Mouse (Mus musculus): ENCODE data around the gene Plcb1.

Plcb1 gene

GRCm38 (mm10) chr2:134785970-134786855 lies at the start of gene Plcb1:
Gene Plcb1, plus strand, starts transcription at chr2:134786067.
- peak; percentile 91 for DNase-seq

GRCm38 (mm10) chr2:134755537-134755936 lies 30.3 kb upstream of the Plcb1 start:
- no peak for DNase-seq

- no peak for DNase-seq
Measured at GRCm38 (mm10) chr2:134756086-134756485, 29.8 kb upstream of the Plcb1 start.

- DNase-seq = no peak
Measured at GRCm38 (mm10) chr2:134761029-134761428, 24.8 kb upstream of the Plcb1 start.

- no peak for DNase-seq
Measured at GRCm38 (mm10) chr2:134763406-134763990, 22.4 kb upstream of the Plcb1 start.

- no peak for DNase-seq
Measured at GRCm38 (mm10) chr2:134764506-134764905, 21.4 kb upstream of the Plcb1 start.

GRCm38 (mm10) chr2:134779826-134780225 lies 6.0 kb upstream of the Plcb1 start:
- peak; percentile 56 for DNase-seq

- DNase-seq = no peak
Measured at GRCm38 (mm10) chr2:134780316-134780715, 5.6 kb upstream of the Plcb1 start.

- peak; percentile 25 for DNase-seq
Measured at GRCm38 (mm10) chr2:134786856-134787250, 986 bp downstream of the Plcb1 start.

- DNase-seq = no peak
Measured at GRCm38 (mm10) chr2:134787336-134788095, 1.6 kb downstream of the Plcb1 start.

GRCm38 (mm10) chr2:134792926-134793325 lies 7.1 kb downstream of the Plcb1 start:
- DNase-seq = no peak

- DNase-seq = no peak
Measured at GRCm38 (mm10) chr2:134800226-134800625, 14.4 kb downstream of the Plcb1 start.

GRCm38 (mm10) chr2:134816383-134816782 lies 30.5 kb downstream of the Plcb1 start:
- DNase-seq = no peak

GRCm38 (mm10) chr2:134817058-134817840 lies 31.4 kb downstream of the Plcb1 start:
- peak; percentile 11 for DNase-seq

- DNase-seq = no peak
Measured at GRCm38 (mm10) chr2:134821176-134821575, 35.3 kb downstream of the Plcb1 start.

- DNase-seq = no peak
Measured at GRCm38 (mm10) chr2:134825645-134826044, 39.8 kb downstream of the Plcb1 start.

- no peak for DNase-seq
Measured at GRCm38 (mm10) chr2:134826111-134827005, 40.5 kb downstream of the Plcb1 start.

- no peak for DNase-seq
Measured at GRCm38 (mm10) chr2:134827778-134828487, 42.1 kb downstream of the Plcb1 start.

GRCm38 (mm10) chr2:134831861-134832260 lies 46.0 kb downstream of the Plcb1 start:
- no peak for DNase-seq

GRCm38 (mm10) chr2:134836097-134836496 lies 50.2 kb downstream of the Plcb1 start:
- no peak for DNase-seq

GRCm38 (mm10) chr2:134838185-134838584 lies 52.3 kb downstream of the Plcb1 start:
- DNase-seq = no peak

All from right cerebral cortex, postnatal 25 days (tissue).